Mouse (Mus musculus) Patski (cell line): ENCODE measurements around the gene Pla2g16. TPM values are rescaled to one million over a fixed set of nuclear protein-coding genes. Genes with fewer than 3 reads are reported as not detected.

Experiments used
- ATAC-seq: fragments of 100-300 bp; one replicate; pipeline ENCODE4 v1.8.0; 2021
- CTCF ChIA-PET: fragments of 350-600 bp; sonication (Branson Sonifier 250); formaldehyde crosslinking; loops from one replicate; lab custom pipeline; 2022; ENCODE audit warnings: inconsistent platforms; lab: Charles Lee
- POLR2A ChIA-PET: fragments of 350-600 bp; sonication (Branson Sonifier 250); formaldehyde crosslinking; loops from one replicate; lab custom pipeline; 2022; ENCODE audit warnings: antibody characterized with exemption, inconsistent platforms; lab: Charles Lee
- DNase-seq: peaks from one replicate; pipeline ENCODE4 v3.0.0-alpha.2; 2011; ENCODE audit warnings: low read depth, low spot score
- H3K27me3 ChIP-seq: fragments of 371-371 bp; one replicate; pipeline ENCODE4 v1.5.1; 2021
- CTCF ChIP-seq: fragments of 100-300 bp; IDR thresholded peaks from one replicate; pipeline ENCODE4 v1.5.1; 2021
- in situ Hi-C: fragments of 300-500 bp; cut with MboI; formaldehyde crosslinking; loops from 3 replicates; pipeline ENCODE4 v1.11.1; 2018; ENCODE audit warnings: low pct_unique_long_range_greater_than_20kb, mixed read lengths
- polyA plus RNA-seq: library from polyadenylated mRNA; unstranded; gene quantifications from one replicate; pipeline ENCODE4 v1.2.3, GENCODE M21; 2021

The Pla2g16 gene
- polyA plus RNA-seq, 1 experiment from 2014 or later: 17.8 TPM

DNA sequence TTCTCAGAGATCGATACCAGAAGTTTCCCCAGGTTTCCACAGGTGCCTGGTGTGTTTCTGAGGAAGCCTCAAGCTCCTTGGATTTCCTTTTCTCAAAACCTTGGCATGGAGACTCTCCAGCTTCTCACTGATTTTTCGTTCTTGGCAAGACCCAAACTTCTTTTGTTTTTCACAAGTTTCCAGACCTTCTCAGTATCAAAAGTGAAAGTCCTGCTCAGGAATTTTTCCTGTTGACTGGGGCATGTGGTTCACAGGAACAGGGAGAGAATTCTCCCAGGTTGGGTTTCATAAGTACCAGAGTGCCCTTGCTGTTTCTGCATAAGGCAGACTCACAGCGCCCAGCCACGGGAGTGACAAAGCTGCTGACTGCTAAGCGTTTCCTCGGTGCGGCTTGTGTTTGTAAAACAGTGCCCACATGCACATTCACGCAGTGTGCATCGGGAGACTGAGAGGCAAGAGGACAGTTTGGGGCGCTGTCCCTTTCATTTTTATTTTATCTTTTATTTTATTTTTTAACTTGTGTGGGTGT lies 5.4 kb downstream of the Pla2g16 start:
- in situ Hi-C loops: no loop called here
- TF ChIP-seq CTCF: no peak
- DNase-seq: no peak
- CTCF ChIA-PET: interaction anchor here (2.2 kb wide), 1 partner anchor 14 kb away, joined by 7 read pairs; no protein-coding TSS in a partner anchor
- no peak for ATAC-seq
- no peaks in the 10 kb centered on the region for H3K27me3 ChIP-seq
- POLR2A ChIA-PET: no interaction called here

DNA sequence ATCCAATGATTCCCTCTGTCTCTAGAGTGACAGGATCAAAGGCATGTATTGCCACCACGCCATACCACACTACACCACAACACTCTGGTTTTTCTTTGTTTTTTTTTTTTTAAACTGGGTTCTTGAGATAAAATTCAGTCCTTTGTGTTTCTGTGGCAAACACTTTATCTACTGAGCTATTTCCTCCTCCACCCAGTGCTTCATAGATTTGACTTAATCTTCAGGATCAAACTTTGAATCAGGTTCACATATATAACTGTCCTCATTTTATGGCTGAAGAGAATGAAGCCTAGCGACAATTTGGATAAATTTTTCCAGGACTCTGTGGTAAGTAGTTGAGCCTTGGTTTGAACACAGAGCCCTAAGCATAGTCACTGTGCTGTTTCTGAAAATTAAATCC lies 6.4 kb downstream of the Pla2g16 start:
- no peak for TF ChIP-seq CTCF
- in situ Hi-C loops: no loop called here
- CTCF ChIA-PET: no interaction called here
- no peaks in the 10 kb centered on the region for H3K27me3 ChIP-seq
- ATAC-seq: no peak
- POLR2A ChIA-PET: no interaction called here
- DNase-seq: no peak

DNA sequence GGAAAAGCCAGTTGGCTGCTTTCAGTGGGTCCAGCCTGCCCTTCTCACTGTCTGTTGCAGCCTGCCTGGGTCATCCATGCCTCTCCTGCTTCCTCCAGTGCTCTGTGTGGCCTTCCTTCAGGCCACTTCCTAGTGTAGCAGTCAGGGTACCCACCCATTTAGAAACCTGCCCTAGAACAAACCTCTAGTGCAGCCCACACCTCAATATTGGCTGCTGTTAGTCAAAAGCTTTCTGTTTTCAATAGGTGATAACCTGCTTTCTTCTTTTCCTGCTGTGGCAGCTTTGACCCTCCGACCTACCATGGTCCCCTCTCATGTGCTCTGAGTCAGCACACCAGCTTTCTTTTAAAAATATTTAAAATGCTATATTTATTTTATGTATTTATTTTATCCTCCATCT lies 7.2 kb downstream of the Pla2g16 start:
- POLR2A ChIA-PET: no interaction called here
- in situ Hi-C loops: no loop called here
- DNase-seq (no peak), ATAC-seq (no peak)
- TF ChIP-seq CTCF: no peak
- no peaks in the 10 kb centered on the region for H3K27me3 ChIP-seq
- CTCF ChIA-PET: interaction anchor here (1.4 kb wide), 1 partner anchor 11 kb away, joined by 3 read pairs; no protein-coding TSS in a partner anchor

DNA sequence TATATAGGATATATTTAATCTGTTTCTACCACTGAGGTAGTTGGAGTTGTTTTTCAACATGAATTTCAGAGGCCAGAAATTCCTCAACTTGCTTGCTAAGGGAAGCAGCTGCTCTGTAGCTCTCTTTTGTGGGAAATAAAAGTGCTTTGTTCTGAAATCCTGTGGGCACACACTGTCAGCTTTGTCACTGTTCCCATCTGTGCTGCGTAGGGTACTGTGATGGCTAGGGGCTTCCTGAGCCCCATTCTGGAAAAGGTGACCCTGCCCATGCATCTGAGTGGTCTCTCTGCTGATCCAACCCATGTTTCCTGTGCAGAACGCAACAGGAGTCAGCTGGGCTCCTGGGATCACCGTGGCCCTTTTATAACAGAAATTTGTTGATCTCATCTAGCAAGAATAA lies 9.6 kb downstream of the Pla2g16 start:
- ChIA-PET CTCF (interaction anchor here (1.1 kb wide), 1 partner anchor 10 kb away, joined by 3 read pairs; no protein-coding TSS in a partner anchor), POLR2A (no interaction called here)
- DNase-seq: no peak
- no peak for ATAC-seq
- in situ Hi-C loops: no loop called here
- no peaks in the 10 kb centered on the region for H3K27me3 ChIP-seq
- TF ChIP-seq CTCF: no peak

DNA sequence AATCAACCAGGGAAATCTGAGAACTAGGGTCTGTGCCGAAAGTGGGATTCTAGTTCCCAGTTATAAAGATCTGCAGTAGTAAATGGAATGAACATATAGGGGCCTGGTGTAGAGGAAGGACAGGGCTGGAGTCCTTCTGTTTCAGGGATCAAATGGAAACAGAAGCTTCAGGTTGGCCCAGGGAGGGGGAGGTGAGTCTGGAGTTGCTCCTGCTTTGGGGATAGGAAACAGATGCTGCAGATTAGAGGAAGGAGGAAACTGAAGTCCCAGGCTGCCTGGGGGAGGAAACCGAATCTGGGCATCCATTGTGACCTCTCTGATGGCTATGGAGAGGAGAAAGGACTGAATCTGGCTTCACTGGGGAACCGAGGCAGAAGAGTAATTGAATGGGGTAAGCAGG lies 11.1 kb downstream of the Pla2g16 start:
- POLR2A ChIA-PET: interaction anchor here (1.2 kb wide), 1 partner anchor 11 kb away, joined by 3 read pairs; the partner anchor contains the start of gene Pla2g16
- in situ Hi-C loops: no loop called here
- CTCF ChIA-PET: no interaction called here
- DNase-seq (no peak), ATAC-seq (no peak)
- no peak for TF ChIP-seq CTCF
- H3K27me3 ChIP-seq: no peaks in the 10 kb centered on the region

DNA sequence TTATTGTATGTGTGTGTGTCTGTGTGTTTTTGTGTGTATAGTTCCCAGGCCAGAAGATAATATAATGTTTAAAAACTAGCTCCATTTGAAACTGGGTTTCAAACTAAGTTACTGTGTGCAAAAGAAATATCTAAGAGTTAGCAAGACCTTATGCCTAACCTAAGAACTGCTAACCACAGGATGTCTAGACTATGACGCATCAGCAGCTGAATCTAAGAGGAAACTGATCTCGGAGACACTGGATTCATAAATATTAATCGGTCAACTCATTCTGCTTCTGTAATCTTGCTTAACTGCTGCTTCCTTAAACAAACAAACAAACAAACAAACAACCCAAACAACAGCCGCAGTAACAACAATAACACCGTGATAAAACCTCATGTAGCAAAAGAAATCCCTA lies 12.4 kb downstream of the Pla2g16 start:
- no peak for TF ChIP-seq CTCF
- no peak for DNase-seq
- no peaks in the 10 kb centered on the region for H3K27me3 ChIP-seq
- ATAC-seq: peak; percentile 80
- CTCF ChIA-PET: interaction anchor here (0.8 to 1.2 kb wide), 2 partner anchors 12 to 15 kb away, joined by 3 read pairs; partner anchors contain the start of gene Pla2g16
- in situ Hi-C loops: no loop called here
- POLR2A ChIA-PET: interaction anchor here (1.2 kb wide), 1 partner anchor 12 kb away, joined by 3 read pairs; the partner anchor contains the start of gene Pla2g16

DNA sequence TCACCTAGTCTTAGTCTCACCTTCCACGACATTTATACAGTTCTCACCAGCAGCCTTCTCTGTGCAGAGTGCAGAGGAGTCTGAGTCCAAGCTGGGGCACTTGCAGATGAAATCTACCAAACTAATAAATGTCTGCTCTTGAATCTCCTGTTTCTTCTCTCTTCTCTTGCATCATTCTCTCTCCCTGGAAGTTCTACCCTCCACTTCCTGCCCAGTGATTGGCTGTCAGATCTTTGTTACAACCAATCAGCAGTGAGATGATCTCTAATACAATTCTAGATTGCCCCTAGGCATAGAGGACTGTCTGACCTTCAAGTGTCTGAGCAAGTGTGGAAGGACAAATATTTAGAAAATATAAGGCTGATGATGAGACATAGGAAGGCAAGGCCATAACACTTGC lies 18.9 kb downstream of the Pla2g16 start:
- POLR2A ChIA-PET: no interaction called here
- no peak for DNase-seq
- H3K27me3 ChIP-seq: no peaks in the 10 kb centered on the region
- CTCF ChIA-PET: no interaction called here
- no peak for ATAC-seq
- in situ Hi-C loops: no loop called here
- TF ChIP-seq CTCF: no peak

DNA sequence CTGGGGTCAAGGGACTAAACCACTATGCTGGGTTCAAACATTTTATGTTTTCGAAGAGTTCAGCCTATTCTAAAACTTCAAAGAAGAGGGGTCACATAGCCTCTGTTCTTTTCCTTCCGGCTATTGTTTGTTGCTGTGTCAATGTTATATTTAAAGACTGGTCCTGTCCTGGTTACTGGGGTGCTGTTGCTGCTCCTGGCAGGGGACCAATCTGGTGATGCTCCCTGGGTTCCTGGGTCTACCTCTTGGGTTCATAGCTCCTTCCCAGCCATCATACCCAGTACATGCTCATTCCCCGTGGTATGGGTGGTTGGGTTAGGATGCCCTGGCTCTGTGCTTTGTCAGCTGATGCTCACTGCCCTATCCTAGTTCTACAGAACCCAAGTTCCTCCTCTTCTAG lies 20.5 kb downstream of the Pla2g16 start:
- ChIA-PET CTCF (no interaction called here), POLR2A (interaction anchor here (0.6 kb wide), 1 partner anchor 77 kb away, joined by 5 read pairs; no protein-coding TSS in a partner anchor)
- no peaks in the 10 kb centered on the region for H3K27me3 ChIP-seq
- DNase-seq: no peak
- no peak for TF ChIP-seq CTCF
- in situ Hi-C loops: no loop called here
- no peak for ATAC-seq

DNA sequence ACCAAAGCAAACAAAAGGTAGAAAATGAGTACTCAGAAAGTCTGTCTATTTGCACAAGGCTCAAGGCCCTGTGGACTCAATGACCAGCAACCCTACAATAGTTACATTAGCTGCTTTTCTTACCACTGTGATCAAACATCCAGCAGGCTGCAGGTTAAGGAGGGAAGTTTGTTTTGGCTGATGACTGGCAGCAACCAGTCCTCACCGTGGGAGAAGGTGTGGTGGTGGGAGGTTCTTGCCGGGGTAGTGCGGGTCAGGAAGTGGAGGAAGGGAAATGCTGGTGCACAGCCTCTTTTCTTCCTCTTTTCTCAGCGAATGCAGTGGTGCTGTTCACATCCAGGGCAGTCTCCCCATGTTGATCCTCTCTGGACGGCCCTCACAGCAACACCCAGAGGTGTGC lies 23.8 kb downstream of the Pla2g16 start:
- in situ Hi-C loops: no loop called here
- ATAC-seq (no peak), DNase-seq (no peak)
- CTCF ChIA-PET: no interaction called here
- POLR2A ChIA-PET: interaction anchor here (0.7 kb wide), 1 partner anchor 1218 kb away, joined by 3 read pairs; no protein-coding TSS in a partner anchor
- no peaks in the 10 kb centered on the region for H3K27me3 ChIP-seq
- no peak for TF ChIP-seq CTCF

DNA sequence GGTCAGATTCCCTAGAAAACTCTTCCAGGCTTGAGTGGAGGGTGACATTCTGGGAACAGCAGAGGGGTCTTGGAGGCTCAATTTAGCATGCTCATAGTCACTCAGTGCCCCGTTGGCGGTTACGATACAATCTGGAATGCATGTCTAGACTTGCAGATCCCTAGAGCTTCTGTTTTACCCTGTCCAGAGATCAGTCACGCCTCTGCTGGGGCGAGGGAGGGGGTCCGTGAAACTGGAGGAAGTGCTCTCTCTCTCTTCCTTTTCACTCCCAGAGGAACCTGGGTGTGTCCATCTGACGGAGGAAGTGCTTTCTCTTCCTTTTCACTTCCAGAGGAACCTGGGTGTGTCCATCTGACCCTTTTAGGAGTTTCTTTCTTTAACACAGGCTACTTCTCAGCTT lies 25.8 kb downstream of the Pla2g16 start:
- no peak for TF ChIP-seq CTCF
- ChIA-PET POLR2A (no interaction called here), CTCF (no interaction called here)
- no peak for DNase-seq
- H3K27me3 ChIP-seq: no peaks in the 10 kb centered on the region
- in situ Hi-C loops: no loop called here
- ATAC-seq: no peak

DNA sequence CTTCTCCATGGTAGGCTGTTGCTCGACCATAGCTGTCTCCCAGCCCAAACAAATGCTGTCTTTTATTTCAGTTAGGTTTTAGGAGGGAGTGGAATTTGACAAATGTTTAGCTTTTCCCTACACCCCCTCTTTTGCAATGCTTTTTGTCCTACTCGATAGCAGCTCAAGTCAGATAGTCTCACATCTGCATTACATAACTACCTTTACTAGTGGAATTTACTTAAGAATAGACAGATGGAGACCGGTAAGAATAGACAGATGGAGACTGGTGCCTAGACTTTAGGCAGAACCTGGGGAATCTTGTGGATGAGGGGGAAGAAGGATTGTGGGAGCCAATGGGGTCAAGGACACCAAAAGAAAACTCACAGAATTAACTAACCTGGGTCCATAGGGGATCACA lies 26.3 kb downstream of the Pla2g16 start:
- TF ChIP-seq CTCF: no peak
- POLR2A ChIA-PET: no interaction called here
- no peaks in the 10 kb centered on the region for H3K27me3 ChIP-seq
- in situ Hi-C loops: no loop called here
- CTCF ChIA-PET: no interaction called here
- ATAC-seq (no peak), DNase-seq (no peak)
